Mouse (Mus musculus) embryonic facial prominence, embryonic 13.5 days (tissue): Measurements from ENCODE around the gene Srek1. TPM values are rescaled to one million over a fixed set of nuclear protein-coding genes. Genes with fewer than 3 reads are reported as not detected.

Experiments
- ATAC-seq: fragments of 200-750 bp; cut with Nextera tagmentation; 2 replicates; pipeline ENCODE4 v1.8.0; 2017; ENCODE audit warnings: low read depth; ENCODE audit not compliant: insufficient number of reproducible peaks, insufficient read depth, low FRiP score, low TSS enrichment
- H3K27ac ChIP-seq: fragments of 300-500 bp; sonication (generic); 2 replicates; pipeline ENCODE4 v1.5.1; 2015; ENCODE audit warnings: moderate library complexity, mild to moderate bottlenecking, inconsistent platforms
- H3K27me3 ChIP-seq: fragments of 300-500 bp; sonication (generic); 2 replicates; pipeline ENCODE4 v1.6.1; 2015; ENCODE audit warnings: mild to moderate bottlenecking, inconsistent platforms
- H3K36me3 ChIP-seq: fragments of 300-500 bp; sonication (generic); 2 replicates; pipeline ENCODE4 v1.6.1; 2015; ENCODE audit warnings: mild to moderate bottlenecking, inconsistent platforms
- H3K4me1 ChIP-seq: fragments of 300-500 bp; sonication (generic); 2 replicates; pipeline ENCODE4 v1.6.1; 2015; ENCODE audit warnings: inconsistent platforms
- H3K4me2 ChIP-seq: fragments of 300-500 bp; sonication (generic); 2 replicates; pipeline ENCODE4 v1.6.1; 2015; ENCODE audit warnings: moderate library complexity, mild to moderate bottlenecking, inconsistent platforms
- H3K4me3 ChIP-seq: fragments of 300-500 bp; sonication (generic); 2 replicates; pipeline ENCODE4 v1.5.1; 2015; ENCODE audit warnings: mild to moderate bottlenecking, inconsistent platforms
- H3K9ac ChIP-seq: fragments of 300-500 bp; sonication (generic); 2 replicates; pipeline ENCODE4 v1.6.1; 2015; ENCODE audit warnings: mild to moderate bottlenecking, inconsistent platforms
- H3K9me3 ChIP-seq: fragments of 300-500 bp; sonication (generic); 2 replicates; pipeline ENCODE4 v1.6.1; 2016; ENCODE audit warnings: inconsistent platforms
- WGBS: fragments of 180-500 bp; shearing (Covaris S2); methylation state at CpG from one replicate; pipeline ENCODE4 v1.1.7; 2015; ENCODE audit warnings: mixed read lengths; 5-methylcytosine and 5-hydroxymethylcytosine counted together
- polyA plus RNA-seq: library from polyadenylated mRNA; unstranded; fragments of >200 nt; fragmentation: Nextera tagmentation; extraction: Ambion mirVana; gene quantifications from 2 replicates; pipeline ENCODE4 v1.2.1, GENCODE M21; 2015

Srek1 gene
- polyA plus RNA-seq, 1 experiment from 2014 or later: 116 TPM

DNA sequence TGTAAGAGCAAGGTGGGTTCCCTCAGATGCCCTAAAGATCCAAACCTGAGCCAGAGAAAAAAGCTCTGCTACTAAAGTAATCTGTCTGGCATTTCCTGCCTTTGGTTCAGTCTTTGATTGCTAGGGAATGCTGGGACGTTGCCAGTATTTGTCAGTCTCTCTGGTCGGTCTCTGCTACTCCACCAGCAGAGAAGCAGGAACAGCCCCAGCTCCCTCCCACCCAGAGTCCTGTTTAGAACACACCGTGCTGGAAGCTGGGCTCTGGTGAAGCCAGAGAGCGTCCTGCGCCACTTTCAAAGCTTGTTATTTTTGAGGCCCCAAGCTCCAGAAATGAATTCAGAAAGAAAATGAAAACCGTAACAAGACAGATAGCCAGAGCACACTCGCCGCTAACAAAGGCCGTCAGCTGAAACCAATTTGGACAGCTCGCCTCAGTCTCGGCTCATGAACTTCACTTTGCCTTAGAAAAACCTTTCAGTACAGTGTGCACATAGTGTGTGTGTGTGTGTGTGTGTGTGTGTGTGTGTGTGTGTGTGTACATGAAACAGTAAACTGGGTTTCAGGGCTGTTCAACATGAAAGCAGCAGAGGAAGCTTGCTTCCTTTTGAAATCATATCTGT lies 62.9 kb downstream of the Srek1 start:
- 0 out of 2 replicates have a peak, but pooled peaks have one; percentile 37 for ATAC-seq
- Histone ChIP-seq H3K9me3 (no peaks in the 10 kb centered on the region), H3K4me3 (no peak overlapping the region), H3K9ac (no peak overlapping the region), H3K36me3 (no peaks in the 10 kb centered on the region), H3K4me1 (peaks cover 20% of the 10 kb centered on the region), H3K4me2 (peak overlapping the region; percentile 36), H3K27me3 (no peaks in the 10 kb centered on the region), H3K27ac (peak overlapping the region; percentile 77)
- 19% methylated on average over 11 of the region's 11 CpGs for WGBS

DNA sequence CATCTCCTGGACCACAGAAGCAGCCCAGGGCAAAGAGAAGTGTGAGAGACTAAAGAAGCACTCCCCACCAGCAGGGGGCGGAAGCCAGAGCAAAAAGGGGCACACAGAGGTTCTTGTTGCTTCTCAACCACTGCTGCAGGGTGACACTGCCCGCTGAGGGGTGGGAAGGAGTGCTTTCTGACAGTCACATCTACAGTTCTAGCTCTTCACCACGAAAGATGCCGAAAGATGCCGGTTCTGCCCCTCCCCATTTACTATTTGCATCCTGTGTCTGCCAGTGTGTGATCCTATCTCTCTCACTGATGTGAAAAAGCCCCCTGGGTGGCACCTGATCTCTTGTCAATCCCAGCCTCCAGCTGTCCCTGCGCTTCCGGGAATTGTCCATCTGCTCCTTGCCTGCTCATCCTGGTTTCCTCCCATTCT lies 64.0 kb downstream of the Srek1 start:
- 57% methylated on average over 7 of the region's 7 CpGs for WGBS
- H3K27ac ChIP-seq: 0 out of 2 replicates have a peak overlapping the region, but pooled peaks have one; percentile 77

DNA sequence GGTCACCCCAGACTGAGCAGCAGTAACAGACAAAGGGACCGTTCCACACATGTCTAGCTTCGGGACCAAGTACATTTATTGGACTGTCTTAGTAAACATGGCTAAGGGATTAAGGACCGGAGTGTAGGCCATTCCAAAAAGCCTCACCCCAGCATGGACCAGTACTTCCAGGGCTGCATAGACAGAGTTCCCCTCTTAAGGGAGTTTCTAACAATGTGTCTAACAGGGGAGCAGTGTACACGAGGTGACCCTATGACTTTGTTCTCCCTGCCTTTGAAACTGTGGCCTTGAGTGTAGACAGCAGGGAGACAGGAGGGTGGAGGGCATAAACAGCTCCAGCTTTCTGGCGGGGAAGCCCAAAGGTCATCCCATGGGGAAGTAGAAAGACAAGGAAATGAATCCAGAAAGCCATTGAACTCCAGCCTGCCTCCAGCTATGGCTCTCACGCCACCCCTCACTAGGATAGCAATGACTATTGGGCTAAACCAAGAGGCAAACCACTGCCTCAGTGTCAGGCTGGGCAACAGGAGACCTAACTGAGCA lies 68.9 kb downstream of the Srek1 start:
- Histone ChIP-seq H3K36me3 (no peaks in the 10 kb centered on the region), H3K4me3 (no peak overlapping the region), H3K9ac (no peak overlapping the region), H3K9me3 (no peaks in the 10 kb centered on the region), H3K27me3 (no peaks in the 10 kb centered on the region; the same call in 1 of the 2 replicates), H3K27ac (no peak overlapping the region), H3K4me1 (peaks cover 13% of the 10 kb centered on the region), H3K4me2 (no peak overlapping the region)
- no peak for ATAC-seq
- 75% methylated on average over 6 of the region's 6 CpGs for WGBS

More for the DNA sequence above, 64.0 kb downstream of the Srek1 start:
- H3K4me3 ChIP-seq: no peak overlapping the region
- H3K4me1 ChIP-seq: peaks cover 20% of the 10 kb centered on the region
- ATAC-seq: no peak; the same call in 1 of the 2 replicates
- no peak overlapping the region for H3K9ac ChIP-seq
- H3K9me3 ChIP-seq: no peaks in the 10 kb centered on the region
- H3K4me2 ChIP-seq: no peak overlapping the region
- H3K27me3 ChIP-seq: no peaks in the 10 kb centered on the region
- H3K36me3 ChIP-seq: no peaks in the 10 kb centered on the region

DNA sequence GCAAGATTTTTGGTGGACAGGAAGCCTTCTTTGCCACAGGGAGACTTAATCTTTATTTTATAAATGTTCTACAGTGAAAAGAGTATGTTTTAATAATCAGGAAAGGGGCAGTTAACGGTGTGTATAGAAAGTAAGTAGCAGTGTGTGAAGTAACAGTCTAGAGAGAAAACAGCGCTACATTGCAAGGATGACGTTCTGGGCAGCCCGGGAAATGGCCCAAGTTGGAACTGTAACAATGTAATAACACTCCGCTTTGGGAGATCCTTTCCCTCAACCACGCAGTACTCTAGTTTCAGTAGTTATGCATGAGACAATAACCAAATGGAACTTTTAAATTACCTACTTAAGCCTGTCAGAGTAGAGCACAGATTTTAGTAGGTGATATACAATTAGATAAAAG lies 70.6 kb downstream of the Srek1 start:
- Histone ChIP-seq H3K36me3 (no peaks in the 10 kb centered on the region), H3K9me3 (no peaks in the 10 kb centered on the region), H3K4me2 (no peak overlapping the region), H3K4me3 (no peak overlapping the region), H3K9ac (no peak overlapping the region), H3K4me1 (peaks cover 6% of the 10 kb centered on the region; the same call in 1 of the 2 replicates), H3K27me3 (no peaks in the 10 kb centered on the region; the same call in 1 of the 2 replicates), H3K27ac (no peak overlapping the region)
- no peak for ATAC-seq
- WGBS: 44% methylated on average over 6 of the region's 6 CpGs

DNA sequence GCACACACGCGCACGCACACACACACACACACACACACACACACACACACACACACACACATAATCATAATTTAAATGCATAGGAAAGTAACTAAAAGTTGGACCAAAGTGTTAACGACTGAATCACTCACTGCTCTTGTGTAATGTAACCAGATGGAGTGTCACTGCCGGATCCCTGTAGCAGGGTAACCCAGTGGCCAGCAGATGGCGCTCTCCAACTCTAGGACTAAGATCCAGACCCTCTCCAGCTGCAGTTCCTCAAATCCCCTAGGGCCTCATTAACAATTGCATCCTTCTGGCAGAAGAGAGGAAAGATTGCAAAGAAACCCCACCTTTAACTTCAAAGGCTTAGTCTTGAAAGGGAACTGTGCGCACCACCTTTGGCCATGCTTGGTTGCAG lies 71.0 kb downstream of the Srek1 start:
- no peak overlapping the region for H3K4me3 ChIP-seq
- no peak overlapping the region for H3K27ac ChIP-seq
- 40% methylated on average over 7 of the region's 7 CpGs for WGBS
- no peak for ATAC-seq
- H3K27me3 ChIP-seq: no peaks in the 10 kb centered on the region; the same call in 1 of the 2 replicates
- H3K9ac ChIP-seq: no peak overlapping the region
- peaks cover 6% of the 10 kb centered on the region; the same call in 1 of the 2 replicates for H3K4me1 ChIP-seq
- H3K36me3 ChIP-seq: no peaks in the 10 kb centered on the region
- H3K9me3 ChIP-seq: no peaks in the 10 kb centered on the region
- H3K4me2 ChIP-seq: no peak overlapping the region

DNA sequence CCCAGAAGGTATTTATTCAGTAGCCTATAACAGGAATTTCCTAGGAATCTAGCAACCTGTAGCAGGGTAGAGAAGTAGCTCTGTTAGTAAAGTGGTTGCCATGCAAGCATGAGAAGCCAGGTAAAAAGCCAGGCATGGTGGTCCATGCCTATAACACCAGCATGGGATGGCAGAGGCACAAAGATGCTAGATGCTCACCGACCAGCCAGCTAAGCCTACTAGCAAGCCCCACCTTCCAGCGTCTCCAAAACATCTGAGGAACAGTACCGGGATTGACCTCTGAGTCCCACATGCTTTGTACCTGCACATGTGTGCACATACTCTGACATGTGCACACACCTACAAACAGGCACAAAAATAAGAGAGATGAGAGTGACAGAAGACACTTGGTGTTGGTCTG lies 72.1 kb downstream of the Srek1 start:
- H3K9me3 ChIP-seq: no peaks in the 10 kb centered on the region
- ATAC-seq: no peak
- H3K4me2 ChIP-seq: no peak overlapping the region
- H3K4me1 ChIP-seq: peaks cover 6% of the 10 kb centered on the region; the same call in 1 of the 2 replicates
- no peaks in the 10 kb centered on the region for H3K36me3 ChIP-seq
- H3K9ac ChIP-seq: no peak overlapping the region
- no peaks in the 10 kb centered on the region; the same call in 1 of the 2 replicates for H3K27me3 ChIP-seq
- no peak overlapping the region for H3K4me3 ChIP-seq
- H3K27ac ChIP-seq: no peak overlapping the region
- WGBS: 79% methylated on average over 3 of the region's 3 CpGs

DNA sequence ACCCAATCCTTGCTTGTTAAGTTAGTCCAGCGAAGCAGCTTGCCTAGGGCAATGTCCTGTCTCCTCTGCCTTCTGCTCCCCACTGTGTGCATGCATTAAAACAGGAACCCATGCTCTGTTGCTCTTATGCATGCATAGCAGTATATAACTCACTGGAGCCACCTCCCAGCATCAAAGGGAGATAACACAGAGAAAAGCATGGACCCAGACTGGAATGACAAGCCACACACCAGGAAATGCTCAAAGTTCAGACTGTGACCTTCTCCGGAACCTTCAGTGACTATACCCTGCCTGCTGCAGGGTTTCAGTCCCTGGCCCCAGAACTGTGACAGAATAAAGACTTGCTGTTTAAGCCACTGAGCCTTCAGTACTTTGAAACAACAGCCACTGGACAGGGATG lies 73.7 kb downstream of the Srek1 start:
- Histone ChIP-seq H3K4me3 (no peak overlapping the region), H3K27ac (no peak overlapping the region), H3K36me3 (no peaks in the 10 kb centered on the region), H3K4me2 (no peak overlapping the region), H3K27me3 (no peaks in the 10 kb centered on the region; the same call in 1 of the 2 replicates), H3K4me1 (peaks cover 6% of the 10 kb centered on the region; the same call in 1 of the 2 replicates), H3K9me3 (no peaks in the 10 kb centered on the region), H3K9ac (no peak overlapping the region)
- ATAC-seq: no peak
- 62% methylated on average over 2 of the region's 2 CpGs for WGBS

DNA sequence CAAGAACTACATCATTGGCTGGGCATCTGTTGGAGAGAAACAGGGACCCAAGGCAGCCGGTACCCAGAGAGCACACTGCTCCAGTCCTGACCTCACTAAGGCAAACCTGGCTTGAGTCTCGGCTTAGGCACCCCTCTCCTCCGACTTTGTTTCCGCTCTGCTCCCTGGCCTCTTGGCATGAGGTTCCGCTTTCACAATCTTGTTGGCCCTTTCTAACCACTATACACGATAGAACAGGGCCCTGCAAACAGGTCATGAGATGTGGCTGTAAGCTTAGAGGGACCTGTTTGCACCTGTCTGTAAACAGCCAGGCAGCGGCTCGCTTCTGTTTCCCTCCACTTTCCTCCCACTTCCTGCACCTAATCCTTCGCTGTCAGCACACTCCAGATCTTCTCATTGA lies 76.4 kb downstream of the Srek1 start:
- 54% methylated on average over 9 of the region's 9 CpGs for WGBS
- Histone ChIP-seq H3K36me3 (no peaks in the 10 kb centered on the region), H3K4me1 (no peaks in the 10 kb centered on the region), H3K4me2 (no peak overlapping the region), H3K9me3 (no peaks in the 10 kb centered on the region), H3K27me3 (no peaks in the 10 kb centered on the region; the same call in 1 of the 2 replicates), H3K9ac (no peak overlapping the region), H3K4me3 (no peak overlapping the region), H3K27ac (no peak overlapping the region)
- no peak for ATAC-seq

DNA sequence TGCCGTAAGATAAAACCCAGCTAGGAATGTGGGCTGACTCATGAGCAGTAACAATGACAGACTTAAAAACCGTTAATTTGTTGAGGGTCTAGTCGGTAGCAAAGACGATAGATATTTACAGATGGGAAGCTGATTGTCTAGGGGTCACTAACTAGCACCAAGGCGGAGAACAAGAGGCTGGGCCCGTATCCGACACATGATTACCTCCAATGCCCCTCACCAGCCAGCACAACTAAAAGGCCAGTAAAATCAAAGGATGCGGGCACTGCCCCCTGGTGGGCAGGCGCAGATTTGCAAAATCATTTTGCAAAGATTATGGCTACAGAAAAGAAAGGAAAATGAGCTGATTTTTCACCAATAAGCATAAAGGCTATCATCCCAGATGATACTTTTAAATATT lies 78.2 kb downstream of the Srek1 start:
- H3K9ac ChIP-seq: no peak overlapping the region
- H3K27ac ChIP-seq: no peak overlapping the region
- no peaks in the 10 kb centered on the region for H3K36me3 ChIP-seq
- WGBS: 37% methylated on average over 9 of the region's 9 CpGs
- H3K4me1 ChIP-seq: no peaks in the 10 kb centered on the region
- ATAC-seq: no peak
- H3K4me3 ChIP-seq: no peak overlapping the region
- H3K9me3 ChIP-seq: no peaks in the 10 kb centered on the region
- no peak overlapping the region for H3K4me2 ChIP-seq
- no peaks in the 10 kb centered on the region for H3K27me3 ChIP-seq

DNA sequence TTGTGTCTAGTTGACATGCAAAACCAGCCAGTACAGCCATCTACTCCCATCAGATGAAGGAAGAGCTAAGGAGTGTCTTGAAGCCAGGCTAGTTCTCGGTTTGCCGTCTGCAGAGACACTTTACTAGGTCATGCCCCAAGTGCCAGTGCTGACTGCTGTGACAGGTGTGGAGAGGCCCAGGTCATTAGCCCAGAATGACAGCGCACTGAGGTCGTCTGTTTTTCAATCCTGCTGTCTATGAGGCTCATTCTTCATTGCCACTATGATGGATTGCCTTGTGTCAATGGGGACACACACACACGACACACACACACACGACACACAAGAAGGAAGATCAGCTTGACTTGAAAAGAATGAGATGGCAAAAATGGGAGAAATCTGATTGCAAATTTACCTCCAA lies 79.0 kb downstream of the Srek1 start:
- Histone ChIP-seq H3K9me3 (no peaks in the 10 kb centered on the region), H3K36me3 (no peaks in the 10 kb centered on the region), H3K27me3 (no peaks in the 10 kb centered on the region), H3K4me2 (no peak overlapping the region), H3K27ac (no peak overlapping the region), H3K4me1 (no peaks in the 10 kb centered on the region), H3K9ac (no peak overlapping the region), H3K4me3 (no peak overlapping the region)
- 83% methylated on average over 6 of the region's 6 CpGs for WGBS
- ATAC-seq: no peak
